Mouse (Mus musculus): Measurements from ENCODE around the gene Nol3.

GRCm38 (mm10) chr8:105275387-105275786 lies 553 bp upstream of the Nol3 start:
- TF ChIP-seq CTCF (IDR thresholded peaks at IDR 0.05; ENCODE audit: control insufficient read depth, insufficient read depth, low read length) (no peak), POLR2A (IDR thresholded peaks at IDR 0.05; ENCODE audit: borderline replicate concordance, control insufficient read depth, low read depth, low read length) (no peak)
